Mouse (Mus musculus) mouse trophoblast stem cell (cell line): ENCODE results near the gene Olfr1505.

Experiments
- in situ Hi-C, 2 experiments: fragments of 300-500 bp; cut with MseI, MboI; formaldehyde crosslinking; loops; 2 replicates in 1 of 2; 3 replicates in 1 of 2; pipeline ENCODE4 v1.15.1; 2025

The Olfr1505 gene

DNA sequence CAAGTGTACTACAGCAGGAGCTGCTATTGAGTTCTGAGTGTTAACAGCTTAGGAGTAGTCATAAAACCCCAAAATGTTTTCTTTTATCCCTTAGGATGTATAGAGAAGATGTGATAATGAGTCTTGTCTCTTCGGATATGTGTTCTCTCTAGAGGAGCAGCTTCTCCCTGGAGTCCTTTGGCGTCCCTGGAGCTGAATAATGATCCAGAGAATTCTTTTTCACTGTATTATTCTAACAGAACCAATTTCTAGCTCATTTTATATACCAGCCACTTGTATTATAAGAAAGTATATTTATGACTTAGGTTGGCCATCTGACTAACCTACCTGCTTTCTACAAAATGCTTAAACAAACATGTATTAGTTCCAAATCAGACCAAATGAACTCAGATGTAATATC lies at the start of gene Olfr1505:
TSS of gene Olfr1505 (plus strand) at position 301 of the 400 bp plus-strand sequence.
- in situ Hi-C loops: no loop called here

DNA sequence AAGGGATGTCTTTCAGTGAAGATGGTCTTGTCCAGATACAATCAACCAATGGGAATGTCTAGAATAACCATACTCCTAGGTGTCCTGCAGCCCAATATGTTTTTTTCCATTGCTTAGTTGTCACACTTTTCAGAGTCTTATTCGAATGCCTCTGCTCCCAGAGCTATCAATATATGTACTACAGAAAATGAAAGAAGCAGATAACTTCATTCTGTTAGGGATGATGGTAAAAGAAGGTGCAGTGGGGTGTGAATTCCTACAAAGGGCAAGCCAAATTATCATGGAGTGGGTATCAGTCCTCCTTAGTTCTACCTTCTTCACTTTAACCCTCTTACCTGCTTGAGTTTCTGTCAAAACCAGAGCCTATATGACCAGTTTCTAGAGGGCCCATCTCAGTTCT lies 15.5 kb upstream of the Olfr1505 start, which contains the start of gene Olfr1504:
TSS of gene Olfr1504 (minus strand) at position 101 of the 400 bp plus-strand sequence.
- in situ Hi-C loops: no loop called here
